Mouse (Mus musculus): ENCODE results near the gene Ctdspl.

Gene Ctdspl

DNA sequence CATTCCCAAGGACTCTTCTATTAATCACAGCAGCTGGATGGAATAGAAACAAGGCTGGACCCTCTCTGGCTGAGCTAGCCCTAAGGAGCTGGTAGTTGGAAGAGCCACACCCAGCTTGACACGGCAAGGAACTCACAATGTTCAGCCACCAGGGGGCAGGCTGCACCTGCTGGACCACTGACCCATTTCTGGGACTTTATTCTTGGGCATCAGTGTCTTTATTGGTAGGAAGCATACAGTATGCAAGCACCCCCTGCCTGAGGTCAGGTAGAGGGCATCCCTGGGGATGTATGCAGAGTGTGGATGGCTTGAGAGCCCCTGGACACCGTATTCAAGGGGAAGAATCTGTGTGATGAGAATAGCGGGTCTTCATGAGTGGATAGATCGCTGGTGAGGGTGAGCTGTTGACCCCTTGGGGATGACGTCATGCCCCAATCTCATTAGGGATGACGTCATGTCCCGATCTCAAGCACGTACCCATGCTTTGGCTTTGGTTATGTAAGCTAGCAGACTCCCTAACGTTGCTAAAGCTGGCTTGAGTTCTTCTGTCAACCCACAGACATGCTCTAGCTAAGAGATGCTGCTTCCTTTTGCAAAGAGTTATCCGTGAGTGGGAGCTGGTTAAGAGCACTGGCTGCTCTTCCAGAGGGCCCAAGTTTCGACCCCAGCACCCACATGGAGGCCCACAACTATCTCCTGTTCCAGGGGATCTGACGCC is 5.3 kb upstream of the Ctdspl start:
- DNase-seq, result peak; percentile 43 to 70

DNA sequence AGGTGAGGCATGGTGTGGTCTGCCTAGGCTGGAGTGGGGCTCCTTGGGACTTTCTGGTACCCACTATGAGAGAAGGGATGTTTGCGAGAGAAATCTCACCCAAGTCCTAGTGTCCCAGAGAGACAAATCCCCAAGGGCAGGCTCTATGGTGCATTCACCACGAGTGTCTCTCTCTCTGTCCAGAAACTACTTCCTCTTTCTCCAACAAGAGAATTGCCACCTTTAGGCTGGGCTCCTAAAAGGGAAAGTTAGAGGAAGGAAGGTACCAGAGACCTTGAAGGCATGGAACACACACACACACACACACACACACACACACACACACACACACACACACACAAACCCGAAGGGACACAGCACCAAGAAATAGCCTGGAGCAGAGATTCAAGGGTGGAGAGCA is 4.3 kb upstream of the Ctdspl start:
- DNase-seq, result no peak

DNA sequence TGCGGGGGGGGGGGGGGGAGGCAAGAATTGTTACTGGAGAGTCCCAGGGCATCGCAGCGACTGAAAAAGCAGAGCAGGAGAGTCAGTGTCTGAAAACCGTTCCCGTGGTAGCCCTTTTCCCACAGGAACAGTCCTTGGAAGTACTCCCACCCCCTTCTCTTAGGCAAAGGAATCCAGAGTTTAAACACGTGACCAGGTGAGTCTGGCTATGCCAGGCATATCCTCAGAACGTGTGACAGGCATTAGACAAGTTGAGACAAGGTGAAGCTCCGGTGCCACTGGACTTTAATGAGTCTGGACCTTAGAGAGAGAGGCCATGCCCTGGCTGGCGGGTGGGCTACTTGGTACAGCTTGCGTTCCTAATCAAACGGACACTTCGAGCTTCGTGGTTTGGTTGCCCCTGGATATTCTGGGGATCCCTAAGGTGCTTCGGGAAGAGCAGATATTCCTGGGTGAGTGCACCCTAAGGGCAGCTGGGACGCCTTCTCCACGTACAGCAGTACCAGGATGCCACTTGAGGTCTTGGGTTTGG is 1.6 kb upstream of the Ctdspl start:
- DNase-seq, result no peak

DNA sequence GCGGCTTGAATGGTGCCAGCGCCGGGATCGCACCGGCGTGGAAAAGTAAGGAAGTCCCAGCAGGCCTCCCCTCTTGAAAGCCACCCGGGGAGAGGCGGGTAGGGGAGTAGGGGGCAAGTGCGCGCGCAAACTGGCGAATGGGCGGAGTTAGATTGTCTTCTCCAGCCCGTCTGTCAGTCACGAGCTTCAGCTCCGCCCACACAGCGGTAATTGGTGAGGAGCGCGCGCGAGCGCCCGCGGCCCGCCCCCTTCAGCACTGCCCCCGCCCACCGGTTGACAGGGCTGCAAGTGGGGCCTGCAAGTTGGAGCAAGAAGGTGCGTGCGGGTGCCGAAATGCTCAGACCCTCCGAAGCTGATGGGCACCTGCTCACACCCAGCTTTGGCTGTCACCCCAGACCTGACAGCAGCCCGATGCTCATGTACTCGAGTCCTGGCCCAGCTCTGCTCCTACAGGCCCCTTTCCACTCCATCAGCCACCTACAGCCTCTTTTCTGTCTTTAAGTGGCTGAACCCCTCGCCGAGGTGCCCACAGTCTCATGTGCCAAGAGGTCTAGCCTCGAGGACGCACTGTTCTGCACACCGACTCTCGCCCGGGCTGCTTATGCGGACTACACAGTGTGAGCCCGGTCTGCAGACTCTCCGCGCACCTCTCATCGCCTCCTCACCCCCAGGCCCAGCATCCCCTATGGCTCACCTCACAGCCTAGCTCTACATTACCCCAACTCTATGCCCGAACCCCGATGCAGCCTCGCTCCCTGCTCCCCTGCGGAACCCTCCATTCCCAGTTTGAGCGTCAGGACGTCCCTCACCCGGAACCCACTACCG is 755 bp upstream of the Ctdspl start:
- DNase-seq, result peak; percentile 89 to 94

DNA sequence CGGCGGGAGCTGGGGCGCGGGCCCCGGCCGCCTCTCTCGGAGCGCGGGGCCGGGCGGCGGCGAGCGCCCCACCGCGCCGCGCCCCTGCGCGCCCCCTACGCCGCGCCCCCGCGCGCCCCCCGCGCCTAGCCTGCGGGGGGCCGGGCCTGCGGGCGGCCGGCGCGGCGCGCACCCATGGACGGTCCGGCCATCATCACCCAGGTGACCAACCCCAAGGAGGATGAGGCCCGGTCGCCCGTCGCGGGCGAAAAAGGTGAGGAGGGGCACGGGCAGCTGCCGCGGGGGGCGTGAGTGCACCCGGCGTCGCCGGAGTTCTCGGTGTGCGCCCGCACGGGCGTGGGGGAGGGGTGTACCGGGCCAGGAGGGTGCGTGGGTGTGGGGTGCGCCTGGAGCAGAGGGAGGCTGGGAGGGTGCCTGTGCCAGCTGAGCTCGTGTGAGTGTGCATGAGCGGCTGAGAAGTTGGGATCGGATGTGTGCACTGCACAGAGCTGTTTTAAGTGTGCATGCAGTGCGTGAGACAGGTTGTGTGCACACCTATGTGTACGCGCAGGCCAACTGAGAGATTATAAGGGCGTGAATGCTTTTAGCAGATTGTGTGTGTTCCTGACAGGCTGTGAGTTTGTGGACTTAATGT is 552 bp downstream of the Ctdspl start:
- DNase-seq, result peak; percentile 52 to 65

DNA sequence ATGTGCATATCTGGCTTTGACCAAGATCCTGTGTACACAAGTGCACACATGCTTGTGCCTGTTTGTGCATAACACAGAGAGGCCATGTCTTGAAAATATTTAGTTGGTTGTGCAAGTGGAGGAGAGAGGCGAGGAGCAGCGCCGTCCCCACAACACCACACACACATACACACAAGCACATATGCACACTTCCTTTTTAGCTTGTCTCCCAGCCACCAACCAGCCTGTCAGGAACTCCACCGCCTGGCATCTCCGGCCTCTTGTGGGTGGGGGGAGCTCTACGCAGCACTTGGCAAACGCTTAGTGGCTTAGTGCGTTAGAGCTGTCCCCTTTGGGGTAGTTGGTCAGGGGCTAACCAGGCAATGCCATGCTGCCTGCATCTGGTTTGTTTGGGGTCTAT is 1.2 kb downstream of the Ctdspl start:
- DNase-seq, result peak in 1 of 2 experiments; percentile 16

DNA sequence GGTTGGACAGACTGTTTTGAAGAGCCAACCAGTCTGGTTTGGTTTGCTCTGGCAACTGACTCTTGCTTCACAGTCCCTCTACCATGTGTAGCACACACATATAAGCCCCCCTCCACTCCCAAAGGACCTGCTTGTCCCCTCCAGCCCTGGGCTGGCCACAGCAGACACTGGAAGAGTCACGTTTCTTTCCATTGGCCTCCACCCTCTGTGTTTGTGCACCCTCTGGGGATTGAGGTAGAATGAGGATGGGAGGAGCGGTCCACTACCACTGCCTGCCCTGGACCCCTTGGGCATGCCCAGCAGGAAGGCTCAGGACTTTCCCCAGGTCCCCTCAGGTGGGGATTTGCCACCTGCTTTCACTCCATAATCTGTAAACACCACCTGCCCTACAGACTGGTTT is 1.8 kb downstream of the Ctdspl start:
- DNase-seq, result no peak

DNA sequence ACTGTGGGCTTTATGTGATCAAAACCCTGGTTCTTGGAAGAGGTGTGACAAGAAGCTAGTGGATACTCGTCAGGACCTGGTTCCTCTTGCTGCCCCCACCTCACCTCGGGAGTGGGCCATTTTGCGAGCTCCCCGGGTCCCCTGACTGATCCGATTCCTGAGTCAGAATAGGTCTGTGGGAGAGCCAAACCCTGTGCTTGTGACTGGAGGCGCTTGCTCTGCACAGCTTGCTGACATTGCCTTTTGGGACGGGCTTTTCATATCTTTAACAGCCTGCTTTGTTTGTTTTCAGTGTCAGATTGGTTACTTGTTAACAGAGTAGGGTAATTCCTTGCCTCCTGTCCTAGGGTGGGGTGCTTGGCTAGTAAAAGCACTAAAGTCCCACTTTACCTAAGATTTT is 2.4 kb downstream of the Ctdspl start:
- no peak for DNase-seq

DNA sequence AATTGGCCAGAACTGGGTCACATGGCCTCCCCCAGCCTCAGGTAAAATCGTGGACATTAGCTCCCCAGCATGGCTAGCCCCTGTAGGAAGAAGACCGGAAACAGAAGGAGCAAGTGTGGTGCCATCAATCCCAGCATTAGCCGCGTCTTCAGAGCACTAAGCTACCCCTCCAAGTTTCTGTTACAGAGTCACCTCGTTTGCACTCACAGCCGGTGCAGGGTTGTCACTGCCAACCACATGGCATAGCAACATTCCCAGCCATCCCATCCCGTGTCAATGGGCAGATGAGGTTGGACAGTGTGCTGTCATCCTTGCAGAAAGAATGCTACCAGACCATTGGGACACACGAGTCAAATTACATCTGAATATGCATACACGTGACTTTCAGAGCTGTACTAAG is 4.4 kb downstream of the Ctdspl start:
- no peak for DNase-seq

DNA sequence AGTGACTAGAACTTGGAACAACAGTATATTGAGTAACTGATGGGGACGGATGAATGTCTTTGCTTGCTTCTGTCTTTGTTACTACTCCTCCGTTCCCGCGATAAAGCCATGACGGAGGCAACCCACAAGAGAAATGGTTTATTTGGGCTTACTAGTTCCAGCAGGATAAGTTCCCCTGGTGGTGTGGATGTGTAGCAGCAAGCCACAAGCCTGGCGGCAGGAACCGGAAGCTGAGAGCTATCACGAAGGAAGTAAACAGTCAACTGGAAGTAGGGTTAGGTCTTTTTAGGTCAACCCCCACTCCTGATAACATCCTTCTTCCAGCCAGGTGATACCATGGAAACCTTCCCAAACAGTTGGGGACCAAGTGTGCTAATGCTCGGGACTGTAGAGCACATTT is 7.5 kb downstream of the Ctdspl start:
- DNase-seq, result no peak

DNA sequence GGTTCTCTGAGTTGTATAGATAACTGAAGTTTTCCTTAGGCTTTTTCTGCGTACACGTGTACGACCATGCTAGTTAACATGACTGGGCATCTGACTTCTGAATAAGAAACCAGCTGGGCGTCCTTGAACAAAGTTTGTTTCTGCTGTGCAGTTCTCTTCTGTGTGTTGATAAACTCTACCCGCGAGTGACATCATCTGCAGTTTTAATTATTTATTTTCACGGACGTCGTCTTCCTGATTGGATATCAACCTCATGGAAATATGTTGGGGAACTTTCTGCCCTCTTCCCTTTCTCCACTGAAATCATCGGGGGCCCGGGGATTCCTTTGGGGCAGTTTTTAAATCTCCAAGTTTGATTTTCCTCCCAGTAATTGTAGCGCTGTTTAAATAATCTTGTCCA is 8.1 kb downstream of the Ctdspl start:
- DNase-seq, result no peak

DNA sequence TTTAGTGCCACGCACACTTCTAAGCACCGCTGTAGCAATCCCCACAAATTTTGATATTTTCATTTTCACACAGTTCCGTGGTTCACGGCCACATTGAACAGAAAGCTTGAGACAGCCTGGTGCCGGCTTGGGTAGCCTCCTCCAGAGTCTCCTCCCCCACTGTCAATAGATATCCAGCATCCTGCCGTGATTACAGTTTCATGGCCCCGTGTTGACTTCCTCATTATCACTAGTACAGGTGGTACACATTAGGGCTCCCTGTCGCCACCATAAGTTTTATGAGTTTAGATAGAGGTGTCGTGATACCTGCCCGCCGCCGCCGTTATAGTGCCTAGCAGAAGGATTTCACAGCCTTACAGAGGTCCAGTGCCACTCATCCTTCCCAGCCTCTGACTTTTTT is 8.8 kb downstream of the Ctdspl start:
- no peak for DNase-seq

DNA sequence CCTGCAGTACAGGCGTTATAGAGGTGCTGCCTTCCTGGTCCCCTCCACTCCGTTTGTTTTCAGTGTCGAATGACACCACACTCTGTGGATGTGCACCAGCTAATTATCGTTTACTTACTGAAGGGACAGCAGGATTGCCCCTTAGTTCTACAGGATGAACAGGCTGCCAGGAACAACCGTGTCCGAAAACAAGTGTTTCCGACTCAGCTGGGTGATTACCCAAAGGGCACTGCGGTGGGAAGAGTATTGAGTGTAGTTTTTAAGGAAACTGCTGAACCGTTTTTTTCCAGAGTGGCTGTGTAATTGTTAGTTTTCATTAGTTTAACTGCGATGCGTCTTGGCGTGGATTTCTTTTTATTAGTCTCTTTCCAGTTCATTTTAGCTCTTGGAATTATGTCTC is 9.8 kb downstream of the Ctdspl start:
- no peak for DNase-seq

DNA sequence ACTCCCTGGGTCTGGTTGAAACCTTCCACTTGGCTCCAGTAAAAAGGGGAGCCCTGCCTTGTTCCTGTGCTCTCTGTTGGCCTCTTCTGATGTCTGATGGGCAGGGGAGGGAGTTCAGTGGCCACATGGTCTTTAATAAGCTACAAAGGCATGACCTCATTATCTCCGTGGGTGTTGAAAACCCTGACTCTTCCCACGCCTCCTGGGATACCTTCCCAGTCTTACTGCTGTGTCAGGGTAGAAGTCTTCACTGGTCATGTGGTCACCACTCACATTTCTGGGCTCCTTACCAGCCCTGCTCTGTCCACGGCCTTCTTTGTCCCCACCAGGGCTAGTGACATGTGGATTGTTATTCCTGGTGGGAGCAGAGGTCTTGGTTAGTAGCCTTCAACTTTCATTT is 11.3 kb downstream of the Ctdspl start:
- no peak for DNase-seq

DNA sequence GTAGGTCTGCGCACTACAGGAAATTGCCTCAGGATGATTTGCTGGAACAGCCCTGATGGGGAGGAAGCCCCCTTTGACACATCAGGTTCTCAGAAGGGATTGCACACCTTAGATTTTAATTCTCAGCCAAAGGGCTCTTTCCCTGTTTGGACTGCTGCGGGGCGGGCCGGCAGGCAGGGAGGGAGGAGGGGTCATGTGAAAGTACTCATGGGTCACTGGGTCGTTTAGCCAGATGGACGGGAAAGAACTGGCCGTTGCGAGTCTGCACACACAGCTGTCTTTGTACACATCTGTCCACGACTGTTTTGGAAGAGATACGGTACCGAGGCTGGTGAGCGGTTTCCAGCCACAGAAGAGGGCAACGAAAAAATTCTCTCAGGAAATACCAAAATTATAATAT is 13.2 kb downstream of the Ctdspl start:
- DNase-seq, result no peak

DNA sequence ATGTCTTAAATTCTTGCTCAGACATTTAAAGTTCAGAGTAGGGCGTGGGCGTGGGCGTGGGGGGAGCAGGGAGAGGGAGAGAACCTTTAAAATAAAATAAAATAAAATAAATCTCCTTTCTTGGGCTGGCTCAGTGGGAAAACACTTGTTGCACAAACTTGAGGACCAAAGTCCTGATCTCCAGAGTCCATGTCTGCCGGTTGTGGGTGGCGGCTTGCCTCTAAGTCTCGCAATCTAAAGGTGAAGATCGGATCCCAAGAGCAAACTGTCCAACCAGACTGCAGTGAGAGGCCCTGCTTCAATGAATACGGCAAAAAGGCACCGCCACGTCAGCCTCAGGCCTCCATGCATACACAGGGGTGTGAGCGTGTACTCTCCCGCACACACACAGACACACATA is 13.6 kb downstream of the Ctdspl start:
- DNase-seq, result no peak

DNA sequence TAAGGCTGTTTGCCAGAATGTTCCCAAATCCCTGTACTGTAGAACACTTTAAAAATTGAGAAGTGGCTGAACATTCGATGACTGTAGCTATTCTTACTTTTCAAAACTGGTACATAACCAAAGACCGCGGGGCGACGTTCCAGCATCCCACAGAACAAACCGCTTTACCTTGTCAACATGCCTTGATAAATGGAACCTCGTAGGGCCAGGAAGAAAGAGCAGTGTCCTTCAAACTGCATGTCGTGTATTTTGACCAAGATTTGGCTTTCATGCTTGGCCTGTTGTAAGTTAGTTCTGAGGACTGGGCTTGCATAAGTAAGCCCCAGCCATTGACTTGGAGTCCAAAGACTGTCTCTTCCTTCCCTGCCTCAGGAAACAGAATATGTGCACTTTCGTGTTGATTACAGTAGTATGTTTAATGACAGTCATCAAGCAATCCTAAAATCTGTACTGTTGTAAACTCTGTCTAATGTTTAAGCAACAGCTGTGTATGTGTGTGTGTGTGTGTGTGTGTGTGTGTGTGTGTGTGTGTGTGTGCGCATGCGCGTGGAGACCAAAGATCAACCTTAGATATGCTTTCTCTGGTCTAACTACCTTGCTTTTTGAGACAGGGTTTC is 14.4 kb downstream of the Ctdspl start:
- no peak for DNase-seq

DNA sequence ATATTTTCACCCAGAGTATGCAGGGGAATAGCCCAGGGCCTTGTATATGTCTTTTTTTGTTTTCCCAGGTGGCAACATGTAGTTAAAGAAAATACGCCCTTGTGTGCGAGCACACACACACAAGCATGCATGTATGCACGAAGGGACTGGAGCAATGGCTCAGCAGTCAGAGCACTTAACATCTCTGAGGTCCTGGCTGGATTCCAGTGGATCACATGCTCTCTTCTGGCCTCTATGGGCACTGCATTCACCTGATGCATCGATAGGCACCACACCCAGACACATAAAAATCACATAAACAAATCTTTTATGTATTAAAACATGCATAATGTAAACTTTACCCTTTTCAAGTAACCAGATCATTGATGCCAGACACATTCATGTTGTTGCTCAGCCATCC is 15.8 kb downstream of the Ctdspl start:
- DNase-seq, result no peak

DNA sequence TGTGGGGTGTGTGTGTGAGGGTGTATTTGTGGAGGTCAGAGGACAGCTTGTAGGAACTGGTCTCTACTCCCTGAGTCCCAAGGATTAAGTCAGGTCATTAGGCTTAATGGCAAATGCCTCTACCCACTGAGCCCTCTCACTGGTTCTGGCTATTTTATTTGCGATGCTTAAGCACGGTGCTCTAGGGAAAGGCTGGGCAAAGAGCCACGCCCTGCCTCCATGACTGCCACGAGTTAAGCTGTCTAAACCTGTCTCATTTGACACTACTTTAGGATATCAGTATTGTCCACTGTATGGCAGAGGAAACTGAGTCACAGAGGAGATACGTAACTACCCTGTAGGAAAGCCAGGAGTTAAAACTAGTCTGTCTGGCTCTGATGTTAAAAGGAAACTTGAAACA is 17.7 kb downstream of the Ctdspl start:
- no peak for DNase-seq

DNA sequence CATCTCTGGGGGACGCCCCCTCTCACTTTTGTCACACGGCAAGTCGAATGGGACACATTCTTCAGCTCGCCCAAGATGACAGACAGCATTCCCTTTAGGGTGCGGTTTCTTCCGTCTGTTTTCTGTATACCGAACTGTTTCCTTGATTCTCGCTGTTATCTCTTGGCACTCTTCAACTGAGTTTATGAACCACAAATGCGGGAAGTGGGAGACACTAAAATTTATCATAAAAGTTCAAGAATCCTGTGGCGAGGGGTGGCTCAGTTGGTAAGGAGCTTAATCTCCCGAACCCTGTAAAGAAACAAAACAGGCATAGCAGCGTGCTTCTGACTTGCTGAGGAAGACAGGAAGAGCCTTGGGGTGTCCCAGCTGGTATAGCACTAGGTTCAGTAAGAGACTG is 18.1 kb downstream of the Ctdspl start:
- DNase-seq, result no peak

DNA sequence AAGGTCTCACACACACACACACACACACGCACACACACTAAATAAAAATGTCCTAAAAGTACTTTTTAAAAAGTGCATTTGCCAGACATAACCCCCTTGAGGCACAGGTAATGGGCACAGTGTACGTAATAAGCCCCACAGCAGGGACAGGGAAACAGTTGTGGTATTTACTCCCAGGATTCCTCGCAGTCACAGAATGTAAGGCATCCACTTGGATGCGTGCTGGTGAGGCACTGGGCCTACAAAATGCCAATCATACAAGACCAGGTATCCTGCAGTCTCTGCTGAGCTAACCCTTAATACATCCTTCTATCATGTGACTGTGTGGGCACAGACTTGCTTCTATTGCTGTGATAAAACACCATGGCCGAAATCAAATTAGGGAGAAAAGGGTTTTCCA is 22.2 kb downstream of the Ctdspl start:
- no peak for DNase-seq

DNA sequence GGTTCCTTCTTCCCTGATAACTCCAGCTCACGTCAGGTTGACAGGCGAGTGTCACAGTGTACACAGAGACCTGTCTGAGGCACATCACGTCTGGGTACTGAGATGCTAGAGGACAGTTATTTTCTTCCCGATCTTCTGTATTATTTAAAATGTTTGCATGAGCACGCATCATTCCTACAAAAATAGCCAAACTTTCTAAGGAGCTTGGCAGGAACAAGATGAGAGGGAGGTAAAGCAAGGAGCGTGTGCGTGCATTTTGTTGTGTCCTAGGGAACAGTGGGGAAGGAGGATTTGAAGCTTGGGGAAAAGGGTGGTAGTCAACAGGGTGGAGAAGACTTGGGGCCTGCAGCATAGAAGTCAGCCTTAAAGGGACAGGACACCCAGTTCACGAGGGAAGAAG is 22.9 kb downstream of the Ctdspl start:
- DNase-seq, result no peak

DNA sequence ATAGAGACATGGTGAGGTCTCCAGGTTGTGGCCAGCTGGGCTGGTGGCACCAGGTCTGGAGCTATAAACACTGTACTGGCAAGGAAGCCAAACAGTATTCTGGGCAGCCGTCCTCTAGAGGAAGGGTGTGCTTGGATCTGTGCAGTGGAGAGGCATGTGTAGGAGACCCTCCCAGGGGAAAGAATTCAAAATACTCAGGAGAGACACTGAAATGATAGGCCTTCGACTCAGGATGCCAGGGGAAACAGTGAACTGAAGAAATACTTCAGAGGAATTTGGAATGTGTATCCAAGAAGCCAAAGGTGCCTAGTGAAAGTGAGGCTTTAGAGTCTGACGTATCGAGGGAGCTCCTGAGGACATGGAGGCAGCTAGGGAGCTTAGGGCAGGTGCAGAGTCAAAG is 23.4 kb downstream of the Ctdspl start:
- DNase-seq, result no peak

Data from cerebellum, adult 18-20 months (tissue).